Mouse (Mus musculus): ENCODE data around the gene Fto.
A peak's percentile ranks its signal among the peaks of the same experiment; 100 is the strongest.

Gene Fto

GRCm38 (mm10) chr8:91532671-91533436, 219.5 kb downstream of the Fto start:
- no peak for DNase-seq

- DNase-seq: no peak
These were observed 221.4 kb downstream of the Fto start for GRCm38 (mm10) chr8:91534752-91535151.

GRCm38 (mm10) chr8:91538109-91538508, 224.8 kb downstream of the Fto start:
- no peak for DNase-seq

DNA sequence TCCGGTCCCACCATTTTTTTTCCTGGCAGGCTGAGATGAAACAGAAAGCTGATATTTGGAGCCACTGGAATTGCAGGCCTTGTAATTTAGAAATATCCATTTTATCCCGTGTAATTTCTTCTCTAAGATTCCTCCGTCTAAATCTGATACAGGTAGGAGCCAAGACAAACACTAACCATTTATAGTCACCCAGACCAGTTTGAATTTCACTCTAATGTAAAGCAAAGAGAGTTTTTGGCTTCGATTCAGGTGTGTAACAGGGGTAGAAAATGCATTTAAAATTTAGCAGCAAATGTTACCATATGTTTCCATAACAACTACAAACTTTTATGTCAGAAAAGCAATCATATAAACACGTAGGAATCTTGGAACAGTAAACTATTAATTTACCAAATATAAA, 225.6 kb downstream of the Fto start:
- DNase-seq: no peak

DNA sequence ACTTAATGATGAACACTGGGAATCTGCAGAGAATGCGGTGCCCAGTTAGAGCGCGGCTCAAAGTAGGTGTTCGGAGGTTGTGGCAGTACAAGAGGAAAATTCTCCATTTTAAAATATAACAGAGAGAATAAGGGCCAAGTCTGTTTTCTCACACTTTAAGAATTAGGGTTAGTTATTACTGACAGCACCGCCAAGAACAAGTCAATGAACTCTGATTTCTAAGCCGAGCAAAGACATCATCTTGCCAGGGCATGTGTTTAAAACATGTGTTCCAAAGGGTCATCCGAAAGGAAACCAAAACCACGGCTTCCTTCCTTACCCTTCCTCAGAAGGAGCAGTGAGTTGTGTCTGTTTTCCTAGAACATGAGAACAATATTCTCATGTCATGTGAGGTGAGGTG, 226.3 kb downstream of the Fto start:
- no peak for DNase-seq

- no peak for DNase-seq
These were observed 227.9 kb downstream of the Fto start for GRCm38 (mm10) chr8:91541229-91541628.

DNA sequence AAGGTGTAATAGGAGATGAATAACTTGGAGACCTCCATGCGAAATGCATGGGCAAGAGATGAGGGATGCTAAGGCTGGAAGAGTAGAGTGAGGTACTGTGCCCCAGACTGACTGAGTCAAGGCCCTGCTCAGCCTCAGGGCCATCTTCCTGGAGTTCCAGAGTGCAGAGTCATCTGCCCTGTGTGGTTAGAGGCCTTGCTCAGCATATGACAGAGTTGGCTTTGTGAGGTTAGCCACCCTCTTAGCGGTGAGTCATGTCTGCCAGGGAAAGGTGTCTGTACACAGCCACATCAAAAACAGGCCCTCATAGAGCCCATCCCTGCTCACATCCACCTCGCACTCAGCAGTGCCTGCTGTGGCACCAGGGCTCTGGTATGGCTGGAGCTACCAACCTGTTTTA, 232.2 kb downstream of the Fto start:
- no peak for DNase-seq

DNA sequence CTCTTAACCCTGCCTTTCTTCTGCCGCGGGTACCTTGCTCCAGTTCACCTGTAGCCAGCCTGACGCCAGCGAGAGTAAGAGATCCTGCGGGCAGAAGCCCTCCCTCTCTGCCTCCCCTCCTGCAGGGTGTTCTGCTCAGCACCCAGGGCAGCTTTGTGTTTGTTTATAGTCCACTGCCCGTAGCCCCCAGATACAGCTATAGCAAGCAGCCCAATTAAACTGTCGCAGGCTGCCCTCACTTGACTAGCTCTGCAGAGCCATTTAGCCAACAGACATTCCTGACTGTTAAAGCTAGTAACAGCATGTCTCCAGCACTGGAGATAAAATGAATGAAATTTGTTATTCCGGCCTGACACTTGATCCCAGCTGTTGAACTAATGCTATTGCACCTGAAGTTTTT, 233.3 kb downstream of the Fto start:
- DNase-seq: no peak

DNA sequence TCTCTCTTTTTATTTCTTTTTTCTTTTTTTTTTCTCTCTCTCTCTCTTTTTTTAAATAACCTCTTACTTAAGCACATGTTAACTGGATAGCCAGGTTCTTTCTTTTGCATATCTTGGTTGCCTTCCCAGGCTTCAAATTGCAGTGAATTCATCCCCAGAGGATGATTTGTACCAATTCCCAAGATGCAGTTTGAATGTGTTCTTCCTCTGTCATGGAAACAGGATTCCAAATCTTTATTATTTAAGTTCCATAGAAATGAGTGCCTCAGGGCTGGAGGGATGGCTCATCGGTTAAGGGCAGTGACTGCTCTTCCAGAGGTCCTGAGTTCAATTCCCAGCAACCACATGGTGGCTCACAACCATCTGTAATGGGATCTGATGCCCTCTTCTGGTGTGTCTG, 236.8 kb downstream of the Fto start:
- DNase-seq: no peak

- no peak for DNase-seq
These were observed 237.9 kb downstream of the Fto start for GRCm38 (mm10) chr8:91551166-91551765.

GRCm38 (mm10) chr8:91551775-91552538, 238.6 kb downstream of the Fto start:
- no peak for DNase-seq

- no peak for DNase-seq
These were observed 239.3 kb downstream of the Fto start for GRCm38 (mm10) chr8:91552635-91553034.

DNA sequence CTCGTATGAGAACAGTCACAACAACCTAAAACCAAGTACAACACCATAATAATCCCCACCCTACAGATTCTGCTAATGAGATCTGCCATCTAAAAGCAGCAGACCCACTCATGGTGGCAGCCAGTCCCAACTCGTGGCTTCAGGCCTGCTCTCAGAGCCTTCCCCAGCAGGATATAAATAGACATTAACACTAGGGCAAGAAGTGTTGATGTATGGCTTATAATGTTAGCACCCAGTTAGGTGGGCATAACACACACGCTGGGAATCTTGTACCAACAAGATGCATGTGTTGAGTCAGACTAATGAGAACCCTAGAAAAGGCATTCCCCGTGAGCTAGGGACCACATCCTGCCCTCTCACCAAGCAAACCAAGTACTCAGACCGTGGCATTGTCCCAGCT, 240.1 kb downstream of the Fto start:
- no peak for DNase-seq

DNA sequence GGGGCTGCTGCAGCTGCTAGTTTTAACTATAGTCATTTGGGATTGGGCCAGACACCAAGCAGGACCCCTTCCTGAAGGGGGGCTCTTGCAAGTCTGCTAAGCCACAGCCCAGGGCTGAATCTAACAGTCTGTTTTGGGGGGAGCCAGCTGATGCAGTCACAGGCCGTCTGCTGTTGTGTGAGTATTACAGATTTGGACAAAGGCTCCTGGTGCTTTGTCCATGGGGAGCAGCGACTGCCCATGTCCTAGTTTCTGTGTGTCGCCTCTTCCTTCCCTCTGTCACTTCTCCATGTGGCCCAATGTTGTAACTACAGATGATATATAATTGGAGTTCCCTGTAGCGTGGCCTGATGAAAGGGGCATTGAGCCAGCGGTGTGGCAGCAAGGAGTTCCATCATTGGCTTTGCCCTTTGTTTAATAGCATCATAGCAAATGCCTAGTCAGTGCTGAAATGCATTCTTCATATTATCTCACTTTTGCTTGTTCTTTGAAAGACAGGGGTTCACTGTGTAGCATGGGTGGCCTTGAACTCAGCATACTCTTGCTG, 243.8 kb downstream of the Fto start:
- no peak for DNase-seq

GRCm38 (mm10) chr8:91558408-91558807, 245.1 kb downstream of the Fto start:
- DNase-seq: no peak

DNA sequence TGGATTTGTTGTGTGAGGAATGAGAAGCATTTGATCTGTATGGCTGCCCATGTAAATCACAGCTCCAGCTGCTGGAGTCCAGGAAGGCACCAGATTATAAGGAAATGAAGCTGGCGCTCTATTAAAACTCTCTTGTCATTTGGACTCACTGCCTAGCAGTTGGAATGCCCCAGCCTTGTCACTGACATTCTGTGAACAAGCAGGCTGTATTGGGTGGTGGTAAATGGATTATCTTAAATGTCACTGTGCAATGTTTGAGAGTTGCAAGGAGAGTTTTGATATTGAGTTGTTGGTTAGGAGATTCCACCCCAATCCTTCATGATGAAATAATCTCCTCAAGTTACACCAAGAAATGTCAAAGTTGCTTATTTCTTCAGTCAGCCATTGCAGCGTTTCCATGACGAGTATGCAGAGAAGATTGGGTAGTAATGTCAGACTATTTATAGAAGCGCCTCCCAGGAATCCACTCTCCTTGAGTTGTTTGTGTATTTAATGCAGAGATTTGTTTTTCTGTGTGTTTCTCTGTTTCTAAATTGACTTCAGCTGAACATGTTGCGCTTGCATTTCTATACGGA, 246.8 kb downstream of the Fto start:
- DNase-seq: no peak

DNA sequence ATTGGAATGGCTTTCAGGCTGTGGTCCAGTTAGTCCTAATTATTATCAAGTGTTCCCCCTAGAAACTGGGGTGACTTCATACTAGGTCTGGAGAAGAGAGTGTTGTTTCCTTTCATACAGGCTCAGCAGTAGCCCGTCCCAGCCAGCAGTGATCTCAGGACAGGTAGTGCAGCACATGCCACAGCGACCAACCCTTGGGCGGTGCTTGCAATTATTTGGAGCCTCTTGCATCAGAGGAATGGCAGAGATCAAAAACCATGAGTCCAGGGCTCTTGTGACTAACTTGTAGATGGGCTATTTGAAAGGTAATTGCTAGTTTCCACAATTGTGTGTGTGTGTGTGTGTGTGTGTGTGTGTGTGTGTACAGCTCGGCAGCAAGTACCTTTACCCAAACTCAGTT, 247.9 kb downstream of the Fto start:
- no peak for DNase-seq

DNA sequence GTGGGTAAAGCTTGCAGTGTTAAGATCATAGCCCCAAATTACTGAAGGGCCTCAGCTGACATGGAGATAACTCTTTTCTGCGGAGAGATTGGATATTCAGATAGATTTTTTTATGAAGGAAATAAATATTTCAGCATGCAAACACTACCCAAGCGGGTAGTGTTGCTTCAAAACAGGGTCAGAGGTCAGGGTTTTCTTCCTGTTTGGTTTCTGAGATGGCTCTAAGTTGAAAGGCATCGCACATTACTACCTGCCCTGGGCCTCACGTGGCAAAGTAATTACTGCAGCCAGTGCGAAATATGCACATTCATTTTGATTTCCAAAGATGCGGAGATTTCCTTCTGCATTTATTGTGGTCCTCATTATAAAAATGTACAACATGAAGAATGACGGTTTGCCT, 249.3 kb downstream of the Fto start:
- DNase-seq: no peak

DNA sequence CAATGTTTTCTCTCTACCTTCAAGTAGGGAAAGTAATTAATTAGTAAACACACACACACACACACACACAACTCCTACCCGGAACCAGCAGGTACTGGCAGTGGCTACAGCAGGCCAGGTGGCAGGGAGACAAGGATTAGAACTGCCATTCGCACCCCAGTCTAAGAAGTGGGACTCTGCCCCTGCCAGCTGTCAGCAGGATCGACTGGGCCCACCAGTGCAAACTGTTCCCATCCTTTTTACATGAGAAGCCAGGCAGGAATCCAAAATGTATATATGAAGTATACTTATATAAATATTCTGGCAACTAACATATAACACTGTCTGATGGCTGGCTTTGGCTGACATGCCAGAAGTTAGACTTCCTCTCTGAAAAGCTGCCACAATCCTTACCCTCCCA, 250.0 kb downstream of the Fto start:
- peak; percentile 36 for DNase-seq

DNA sequence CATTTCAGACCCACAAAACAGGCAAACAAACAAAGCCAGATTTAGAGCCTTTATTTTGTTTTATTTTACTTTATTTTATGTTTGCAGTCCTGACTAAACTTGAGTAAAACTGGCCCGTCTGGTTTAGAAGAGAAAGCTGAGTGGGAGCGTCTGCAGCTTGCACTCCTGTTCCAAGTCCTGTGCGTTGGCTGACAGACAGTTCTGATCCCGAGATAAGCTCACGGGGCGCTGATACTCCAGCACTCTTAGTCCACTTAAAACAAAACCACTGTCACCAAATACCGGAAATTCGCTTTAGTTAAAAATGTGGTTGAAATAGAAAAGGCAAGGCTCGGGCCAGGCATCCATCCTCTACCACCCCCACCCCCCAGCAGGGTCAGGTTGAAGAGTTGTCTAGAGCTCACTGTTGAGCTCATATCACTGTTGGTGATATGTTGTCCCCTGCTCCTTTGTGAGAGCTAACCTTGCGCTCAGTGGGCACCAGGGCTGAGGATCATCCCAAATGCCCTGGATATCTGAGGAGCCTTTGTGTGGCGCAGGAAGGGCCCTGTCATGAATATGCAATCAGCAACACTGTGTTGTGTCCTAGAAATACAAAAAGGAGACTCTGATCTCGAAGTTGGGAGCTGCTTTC, 252.7 kb downstream of the Fto start:
- no peak for DNase-seq

DNA sequence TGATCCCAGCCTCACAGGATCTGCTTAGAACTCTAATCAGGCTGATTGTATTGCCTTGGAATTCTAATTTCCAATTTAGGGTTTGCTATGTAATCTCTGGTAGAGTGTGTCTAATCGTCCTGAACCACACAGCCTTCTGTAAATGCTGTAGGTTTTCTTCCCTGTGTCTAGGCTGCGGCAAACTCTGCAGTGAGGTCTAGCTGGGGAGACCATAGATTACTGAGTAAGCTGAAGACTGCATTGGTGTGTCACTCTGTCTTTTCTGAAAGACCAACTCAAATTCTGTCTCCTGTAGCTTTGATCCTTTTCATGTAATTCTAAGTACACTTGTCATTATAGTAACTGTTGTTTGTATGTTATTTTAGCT, 253.2 kb downstream of the Fto start:
- DNase-seq: no peak

DNA sequence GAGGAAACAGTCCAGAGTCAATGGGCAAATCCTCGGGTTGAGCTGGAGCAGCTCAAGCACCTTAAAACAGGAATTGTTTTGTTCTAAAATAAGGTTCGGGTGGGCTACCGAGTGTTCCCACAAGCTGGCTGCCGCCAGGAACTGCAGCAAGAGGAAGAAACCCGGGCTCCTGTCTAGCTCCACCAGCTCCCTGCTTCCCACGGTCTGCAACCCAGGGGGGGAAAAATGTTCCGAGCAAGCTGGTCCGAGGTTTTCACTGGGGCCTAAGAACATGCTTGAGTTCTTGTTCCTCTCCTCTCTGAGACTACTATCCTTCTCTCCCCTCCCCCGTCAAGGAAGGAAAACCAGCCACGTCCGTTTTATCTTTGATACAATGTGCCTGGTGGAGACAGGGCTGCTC, 256.5 kb downstream of the Fto start:
- no peak for DNase-seq

DNA sequence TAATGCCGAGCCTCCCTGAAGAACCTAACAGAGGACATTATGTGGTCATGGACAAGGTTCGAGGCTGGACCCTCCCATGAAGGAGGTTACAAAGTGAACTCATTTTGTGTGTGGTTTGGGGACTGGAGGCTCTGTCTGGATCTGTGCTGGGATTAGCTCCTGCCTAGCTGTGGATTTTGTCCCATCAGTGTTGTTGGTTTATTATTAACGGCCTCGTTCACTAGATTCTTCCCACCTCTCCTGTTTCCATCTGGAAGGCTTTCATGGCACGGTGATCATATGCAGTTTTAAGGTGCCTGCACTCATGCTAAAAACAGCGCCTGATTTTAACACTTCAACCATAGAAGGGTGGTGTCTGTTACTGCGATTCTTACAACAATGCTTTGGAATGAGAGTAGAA, 257.5 kb downstream of the Fto start:
- no peak for DNase-seq
